Mouse (Mus musculus): ENCODE data around the gene Iqcd.

Iqcd gene

DNA sequence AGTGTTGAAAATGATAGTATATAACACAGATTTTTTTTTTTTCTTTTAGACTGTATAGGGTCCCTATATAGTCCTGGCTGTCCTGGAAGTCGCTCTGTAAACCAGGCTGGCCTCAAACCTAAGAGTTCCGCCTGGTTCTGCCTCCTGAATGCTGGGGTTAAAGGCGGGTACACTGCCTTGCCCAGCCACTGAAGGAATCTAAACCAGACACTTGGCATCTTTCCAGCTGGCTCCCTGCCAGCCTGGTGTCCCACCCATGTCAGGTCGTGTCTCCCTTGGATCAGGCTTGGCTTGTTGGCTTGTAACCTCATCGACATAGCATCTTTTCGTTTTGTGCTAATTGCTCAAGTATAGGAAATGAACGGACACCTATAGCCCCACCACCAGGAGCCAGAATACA lies 39.8 kb downstream of the Iqcd start:
- DNase-seq (ENCODE audit: low spot score), result peak; percentile 27

- no peak for DNase-seq (ENCODE audit: low spot score)
Observed at GRCm38 (mm10) chr5:120631128-120631527, 42.3 kb downstream of the Iqcd start.

DNA sequence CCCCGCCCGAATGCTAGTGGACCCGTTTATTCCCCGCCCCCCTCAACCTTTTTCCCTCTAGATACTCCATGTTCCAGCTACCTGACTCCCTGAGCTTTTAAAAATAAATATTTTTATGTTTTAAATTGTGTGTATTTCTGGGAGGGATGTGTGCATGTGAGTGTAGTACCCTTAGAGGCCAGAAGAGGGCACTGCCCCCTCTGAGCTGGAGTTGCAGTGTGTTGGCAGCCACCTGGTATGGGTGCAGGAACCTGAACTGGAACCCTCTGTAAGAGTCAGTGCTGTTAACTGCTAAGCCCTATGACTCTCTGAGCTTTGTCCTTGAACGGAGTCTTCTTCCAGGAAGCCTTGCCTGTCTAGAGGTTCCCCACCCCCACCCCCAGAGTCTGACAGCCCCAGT lies 43.1 kb downstream of the Iqcd start:
- no peak for DNase-seq (ENCODE audit: low spot score)

DNA sequence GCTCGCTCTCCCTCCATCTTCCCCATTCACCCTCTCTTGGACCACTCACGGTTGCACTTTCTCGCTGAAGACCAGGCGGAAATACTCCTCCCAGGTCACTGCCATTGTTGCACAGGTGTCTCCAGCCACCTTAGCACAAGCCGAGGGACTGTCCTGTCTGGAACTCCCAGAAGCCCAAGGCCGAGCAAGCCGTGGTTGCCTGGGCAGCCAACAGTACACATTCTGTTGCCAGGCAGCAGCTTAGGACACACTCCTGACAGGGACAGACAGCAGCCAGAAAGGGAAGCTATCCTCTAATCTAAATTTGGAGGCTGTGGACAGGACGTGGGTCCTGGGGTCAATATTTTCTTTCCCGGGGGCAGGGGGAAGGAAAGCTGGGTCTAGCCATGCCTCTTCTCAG lies 45.3 kb downstream of the Iqcd start, which contains the start of gene Cfap73:
TSS of gene Cfap73 (minus strand) at position 105 of the 400 bp plus-strand sequence.
- no peak for DNase-seq (ENCODE audit: low spot score)

DNA sequence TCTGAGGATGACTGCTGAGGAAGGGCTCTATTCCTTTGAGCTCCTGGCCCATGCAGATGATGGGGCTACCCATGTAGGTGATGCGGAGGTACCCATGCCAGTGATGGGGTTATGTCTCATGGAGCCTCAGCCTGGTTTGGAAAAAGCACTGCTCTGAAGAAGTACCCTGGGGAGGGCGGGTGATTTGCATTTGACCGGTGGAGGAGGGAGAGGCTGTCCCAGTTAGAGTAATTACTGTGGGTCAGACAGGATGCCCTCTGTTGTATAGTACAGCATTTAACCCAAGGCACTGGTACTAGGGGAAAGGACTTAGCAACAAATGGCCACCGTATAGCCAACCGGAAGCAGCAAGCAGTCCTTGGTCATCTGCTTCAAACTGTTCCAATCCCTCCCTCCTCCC lies 46.0 kb downstream of the Iqcd start:
- DNase-seq (ENCODE audit: low spot score), result no peak

DNA sequence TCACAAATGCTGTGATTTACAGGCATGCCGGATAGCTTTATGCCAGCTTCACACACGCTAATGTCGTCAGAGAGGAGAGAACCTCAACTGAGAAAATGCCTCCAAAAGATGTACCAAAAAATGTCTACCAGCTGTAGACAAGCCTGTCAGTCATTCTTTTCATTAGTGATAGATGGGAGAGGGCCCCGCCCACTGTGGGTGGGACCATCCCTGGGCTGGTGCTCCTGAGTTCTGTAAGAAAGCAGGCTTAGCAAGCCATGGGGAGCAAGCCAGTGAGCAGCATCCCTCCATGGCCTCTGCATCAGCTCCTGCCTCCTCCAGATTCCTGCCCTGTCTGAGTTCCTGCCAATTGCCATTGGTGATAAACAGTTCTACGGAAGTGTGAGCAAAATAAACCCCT lies 46.8 kb downstream of the Iqcd start:
- DNase-seq (ENCODE audit: low spot score), result no peak

- no peak for DNase-seq (ENCODE audit: low spot score)
Observed at GRCm38 (mm10) chr5:120640094-120640493, 51.3 kb downstream of the Iqcd start.

GRCm38 (mm10) chr5:120643365-120644085 lies 54.7 kb downstream of the Iqcd start:
- no peak for DNase-seq (ENCODE audit: low spot score)

- DNase-seq (ENCODE audit: low spot score), result no peak
Observed at GRCm38 (mm10) chr5:120644227-120644626, 55.4 kb downstream of the Iqcd start.

DNA sequence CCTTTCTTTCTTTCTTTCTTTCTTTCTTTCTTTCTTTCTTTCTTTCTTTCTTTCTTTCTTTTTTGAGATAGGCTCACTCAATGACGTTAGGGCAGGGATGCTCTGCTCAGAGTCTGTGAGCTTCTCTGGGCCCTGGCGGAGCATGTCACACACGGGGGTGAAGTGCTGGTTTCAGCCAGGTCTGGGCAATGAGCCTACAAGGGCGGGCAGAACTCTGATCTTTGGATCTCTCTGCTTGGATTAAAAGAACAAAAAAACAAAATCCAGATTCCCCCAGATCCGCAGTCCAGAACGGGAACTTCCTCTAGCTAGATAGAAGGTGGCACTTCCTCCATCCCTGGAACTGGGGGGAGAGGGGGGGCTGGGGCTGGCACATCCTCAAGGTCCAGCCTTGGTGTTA lies 57.0 kb downstream of the Iqcd start:
- DNase-seq (ENCODE audit: low spot score), result peak; percentile 27

DNA sequence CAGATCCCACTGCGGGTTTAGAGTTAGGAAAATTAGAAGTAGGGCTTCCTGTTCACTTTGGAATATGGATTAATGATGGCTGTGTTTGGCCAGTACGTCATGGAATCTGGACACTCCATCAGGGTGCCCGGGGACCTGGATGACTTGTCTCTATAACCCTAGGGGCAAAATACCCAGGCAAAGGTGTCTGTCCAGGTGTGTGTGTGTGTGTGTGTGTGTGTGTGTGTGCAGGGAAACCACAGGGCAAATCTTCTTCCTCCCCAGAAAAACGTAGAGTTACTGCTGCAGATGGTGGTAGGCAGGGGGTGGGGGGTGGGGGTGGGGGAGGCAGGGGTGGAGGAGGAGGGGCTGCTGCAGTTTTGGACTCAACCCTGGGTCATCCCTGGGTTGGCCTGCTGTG lies 58.5 kb downstream of the Iqcd start:
- DNase-seq (ENCODE audit: low spot score), result no peak

DNA sequence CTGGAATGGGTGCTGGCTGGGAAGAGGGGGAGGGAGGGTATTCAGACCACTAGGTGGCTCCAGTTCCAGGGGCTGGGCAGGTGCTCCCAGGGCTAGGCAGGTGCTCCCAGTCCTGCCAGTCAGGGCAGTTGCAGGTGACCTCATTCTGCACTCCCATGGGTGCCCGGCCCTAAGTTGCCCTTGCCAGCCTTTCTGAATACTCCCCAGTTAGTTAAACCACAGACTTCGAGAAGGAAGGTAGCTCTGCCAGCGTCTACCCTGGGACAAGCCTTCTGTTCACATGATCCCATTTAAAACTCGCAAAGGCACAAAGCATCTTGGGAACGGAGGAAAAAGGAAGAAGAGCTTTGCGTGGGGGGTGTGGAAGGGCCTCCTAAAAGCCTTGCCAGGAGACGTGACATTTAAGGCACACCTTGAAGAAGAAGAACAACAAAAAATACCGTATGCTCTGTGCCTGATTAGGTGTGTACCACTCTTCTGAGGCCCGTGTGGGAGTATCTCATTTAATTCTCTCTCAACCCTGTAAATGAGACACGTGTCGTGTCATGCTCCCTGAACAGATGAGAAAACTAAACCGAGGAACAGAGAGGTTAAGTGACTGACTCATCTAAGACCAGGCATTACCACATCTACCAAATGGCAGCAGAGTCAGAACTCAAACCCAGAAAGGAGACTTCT lies 59.1 kb downstream of the Iqcd start:
- DNase-seq (ENCODE audit: low spot score), result no peak

- DNase-seq (ENCODE audit: low spot score), result no peak
Observed at GRCm38 (mm10) chr5:120648569-120649373, 60.0 kb downstream of the Iqcd start, which contains the start of gene Rasal1. Rasal1 (plus strand) TSS chr5:120648812.

GRCm38 (mm10) chr5:120649374-120649933 lies 60.6 kb downstream of the Iqcd start:
- DNase-seq (ENCODE audit: low spot score), result no peak

DNA sequence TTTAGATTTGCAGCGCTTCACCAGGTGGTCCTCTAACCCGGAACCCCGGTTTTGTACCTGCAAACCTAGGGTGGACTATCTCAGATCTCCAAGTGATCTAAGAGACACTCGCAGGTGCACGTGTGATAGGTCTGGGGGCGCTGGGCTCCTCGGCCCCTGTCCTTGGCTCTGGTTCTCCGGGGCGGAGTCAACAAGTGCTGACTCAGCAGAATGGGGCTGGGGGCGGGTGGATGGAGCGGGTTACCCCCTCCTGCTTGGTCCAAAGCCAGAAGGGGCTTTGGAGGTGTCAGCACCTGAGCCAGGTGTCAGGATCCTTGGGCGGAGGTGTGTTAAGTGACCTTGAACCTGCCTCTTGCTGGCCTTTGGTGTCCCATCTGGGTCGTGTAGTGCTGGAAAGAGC lies 61.1 kb downstream of the Iqcd start:
- DNase-seq (ENCODE audit: low spot score), result no peak

- no peak for DNase-seq (ENCODE audit: low spot score)
Observed at GRCm38 (mm10) chr5:120651230-120651629, 62.4 kb downstream of the Iqcd start.

DNA sequence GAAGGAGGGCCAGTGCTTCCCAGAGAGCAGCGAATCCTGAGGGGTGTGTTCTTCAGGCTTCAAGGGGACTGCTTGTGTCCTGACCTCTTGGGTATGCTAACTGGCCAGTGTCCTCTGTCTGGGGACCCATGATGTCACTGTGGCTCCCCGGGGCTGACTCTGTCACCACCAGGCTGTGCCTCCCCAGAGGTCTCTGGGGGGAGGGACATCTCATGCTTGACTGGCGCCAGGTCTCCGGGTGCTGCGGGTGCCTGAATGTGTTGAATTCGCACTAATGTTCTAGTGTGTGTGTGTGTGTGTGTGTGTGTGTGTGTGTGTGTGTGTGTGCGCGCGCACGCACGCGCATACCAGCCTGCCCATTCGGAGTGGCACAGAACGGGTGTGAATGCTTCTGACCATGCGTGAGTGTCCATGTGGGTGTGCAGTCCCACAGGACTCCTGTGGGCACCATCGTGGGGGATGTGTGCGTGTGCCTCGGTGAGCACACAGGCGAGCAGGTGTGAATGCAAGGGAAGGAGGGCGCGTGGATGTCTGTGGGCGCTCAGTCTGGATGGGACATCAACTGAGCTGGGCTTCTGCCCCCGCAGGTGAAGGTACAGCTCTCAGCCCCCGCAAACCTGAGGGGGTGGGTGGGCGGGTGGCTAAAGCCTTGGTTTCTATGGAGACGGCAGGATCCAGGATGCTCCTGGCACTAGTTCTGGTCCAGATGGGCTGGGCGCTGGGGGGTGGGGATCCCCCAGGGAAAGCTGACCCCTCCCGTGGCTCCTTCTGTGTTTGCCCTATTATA lies 64.3 kb downstream of the Iqcd start:
- no peak for DNase-seq (ENCODE audit: low spot score)

DNA sequence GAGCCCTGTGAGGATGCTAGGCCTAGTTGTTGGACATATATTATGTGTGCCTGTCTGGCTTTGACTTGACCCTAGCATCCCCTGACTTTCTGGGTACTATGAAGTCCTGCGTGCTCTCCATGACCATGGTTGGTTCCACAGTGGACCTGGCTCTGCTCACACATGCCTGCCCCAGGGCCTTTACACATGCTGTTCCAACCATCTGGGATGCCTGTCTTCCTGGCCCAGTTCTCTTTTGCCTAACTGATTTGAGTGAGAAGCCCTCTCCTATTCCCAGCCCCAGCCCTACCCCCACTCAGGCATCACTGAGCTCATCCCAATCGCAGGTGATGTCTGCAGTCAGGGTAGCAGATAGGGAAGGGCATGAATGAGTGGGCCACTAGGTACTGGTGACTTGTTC lies 65.1 kb downstream of the Iqcd start:
- DNase-seq (ENCODE audit: low spot score), result no peak

- no peak for DNase-seq (ENCODE audit: low spot score)
Observed at GRCm38 (mm10) chr5:120656281-120656751, 67.5 kb downstream of the Iqcd start.

All from adipocyte (in vitro differentiated cells).